Mouse (Mus musculus): Measurements from ENCODE around the gene Tst. TPM values are rescaled to one million over a fixed set of nuclear protein-coding genes. Genes with fewer than 3 reads are reported as not detected.

Tst gene
- total RNA-seq, 4 experiments from 2014 or later = 33.6 to 37.8 (median 36.0) TPM

DNA sequence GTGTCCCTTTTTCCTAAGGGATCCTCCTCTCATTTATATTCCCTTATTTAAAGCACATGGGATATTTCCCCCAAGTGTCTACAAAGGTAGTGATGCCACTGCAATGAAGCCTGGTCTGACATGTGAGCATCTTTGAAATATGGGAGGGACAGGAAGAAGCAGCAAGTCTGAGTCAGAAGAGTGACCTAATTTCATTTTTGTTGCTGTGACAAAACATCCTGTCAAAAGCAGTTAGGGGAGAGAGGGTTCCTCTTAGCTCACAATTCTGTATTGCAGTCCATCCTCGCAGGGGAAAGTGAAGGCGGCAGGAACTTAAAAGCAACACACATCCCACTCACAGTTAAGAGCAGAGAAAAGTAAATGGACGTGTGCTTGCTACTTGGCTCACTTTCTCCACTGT is 14.9 kb downstream of the Tst start:
- DNase-seq (ENCODE audit: low spot score in 2 of 2) = no peak

GRCm38 (mm10) chr15:78385564-78385963 is 20.1 kb downstream of the Tst start:
- DNase-seq (ENCODE audit: low spot score in 2 of 2) = no peak

- no peak for DNase-seq (ENCODE audit: low spot score in 2 of 2)
These were observed 21.2 kb downstream of the Tst start for GRCm38 (mm10) chr15:78384220-78385116.

- DNase-seq (ENCODE audit: low spot score in 2 of 2) = peak; percentile 36 to 73
These were observed 22.1 kb downstream of the Tst start for GRCm38 (mm10) chr15:78383450-78384219.

GRCm38 (mm10) chr15:78382115-78382514 is 23.6 kb downstream of the Tst start:
- DNase-seq (ENCODE audit: low spot score in 2 of 2) = no peak

- DNase-seq (ENCODE audit: low spot score in 2 of 2) = no peak
These were observed 25.0 kb downstream of the Tst start for GRCm38 (mm10) chr15:78380741-78381140.

GRCm38 (mm10) chr15:78380208-78380607 is 25.5 kb downstream of the Tst start:
- DNase-seq (ENCODE audit: low spot score in 2 of 2) = no peak

DNA sequence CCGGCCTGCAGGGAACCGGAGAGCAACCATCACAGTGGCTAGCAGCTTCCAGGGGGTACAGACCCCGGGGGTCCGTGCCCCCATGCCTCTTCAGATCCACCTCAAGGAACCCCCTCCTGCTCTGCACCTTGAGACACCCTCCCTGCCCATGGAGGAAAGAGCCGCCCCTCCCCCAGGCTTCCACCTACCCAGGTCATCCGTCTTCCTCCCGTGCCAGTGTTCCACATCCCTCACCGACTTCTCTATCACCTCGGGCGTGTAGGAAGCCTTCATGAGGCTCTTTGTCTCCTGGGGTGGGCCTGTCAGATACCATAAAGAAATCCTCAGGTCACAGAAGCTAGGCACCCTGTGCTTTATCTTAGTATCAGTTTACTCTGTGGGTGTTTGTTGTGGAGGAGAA is 27.2 kb downstream of the Tst start:
- no peak for DNase-seq (ENCODE audit: low spot score in 2 of 2)

GRCm38 (mm10) chr15:78377859-78378258 is 27.8 kb downstream of the Tst start:
- DNase-seq (ENCODE audit: low spot score in 2 of 2) = no peak

GRCm38 (mm10) chr15:78374204-78374603 is 31.5 kb downstream of the Tst start:
- peak in 1 of 2 experiments; percentile 38 for DNase-seq (ENCODE audit: low spot score in 2 of 2)

GRCm38 (mm10) chr15:78372796-78373195 is 32.9 kb downstream of the Tst start:
- DNase-seq (ENCODE audit: low spot score in 2 of 2) = no peak

DNA sequence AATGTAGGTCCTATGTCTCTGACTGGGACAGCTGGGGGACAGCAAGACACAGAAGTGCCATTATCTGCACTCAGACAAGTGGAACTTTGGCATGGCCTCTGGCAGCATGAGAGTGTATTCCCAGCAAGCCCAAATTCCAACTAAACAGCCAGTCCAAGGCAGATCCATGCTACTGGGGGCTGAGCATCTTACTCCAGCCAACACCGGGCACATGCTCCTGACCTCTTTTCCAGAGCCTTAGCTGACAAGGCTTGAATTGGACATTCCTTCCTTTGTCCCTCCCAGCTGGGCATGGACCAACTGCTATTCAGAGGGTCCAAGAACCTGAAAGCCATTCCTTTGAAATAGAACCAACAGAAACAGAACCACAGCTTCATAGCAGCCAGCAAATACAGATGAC is 36.1 kb downstream of the Tst start:
- peak in 1 of 2 experiments; percentile 56 for DNase-seq (ENCODE audit: low spot score in 2 of 2)

DNA sequence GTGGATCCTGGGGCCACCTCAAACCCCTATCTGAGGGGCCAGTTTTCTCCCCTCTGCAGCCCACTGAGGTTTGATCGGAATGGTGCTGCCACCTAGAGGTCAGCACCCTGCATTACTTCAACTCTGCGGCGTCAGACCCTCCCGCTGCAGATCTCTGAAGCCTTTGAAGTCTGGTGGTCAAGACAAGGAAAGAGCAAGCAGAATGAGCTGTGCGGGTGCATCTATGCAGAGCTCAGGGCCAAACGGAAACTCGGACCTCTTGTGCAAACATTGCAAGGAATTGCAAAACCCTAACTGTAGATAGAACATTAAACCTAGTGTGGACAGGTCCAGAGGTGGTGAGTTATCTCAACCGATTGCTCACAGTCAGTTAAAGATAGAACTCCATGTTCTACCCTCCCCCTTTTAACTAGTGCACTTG is 36.8 kb downstream of the Tst start:
- peak in 1 of 2 experiments; percentile 44 for DNase-seq (ENCODE audit: low spot score in 2 of 2)

- peak in 1 of 2 experiments; percentile 46 for DNase-seq (ENCODE audit: low spot score in 2 of 2)
These were observed 37.9 kb downstream of the Tst start for GRCm38 (mm10) chr15:78367811-78368210.

DNA sequence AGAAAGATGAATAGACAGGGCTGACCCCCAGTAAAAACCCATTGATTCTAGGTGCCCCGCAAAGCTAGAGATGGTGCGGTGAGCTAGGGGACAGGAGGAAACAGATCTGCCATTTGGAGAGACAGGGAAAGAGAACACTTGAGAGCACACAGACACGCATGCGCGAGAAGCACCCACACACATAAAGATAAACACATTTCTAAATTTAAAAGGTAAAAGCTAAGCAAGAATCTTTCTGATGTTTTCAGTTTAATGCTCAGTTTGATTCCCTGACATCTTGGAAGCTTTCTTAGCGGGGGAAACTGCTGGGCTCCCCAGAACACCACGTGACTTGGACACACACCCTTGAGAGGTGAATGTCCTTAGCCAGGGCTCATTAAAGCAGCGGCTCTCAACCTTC is 38.8 kb downstream of the Tst start:
- DNase-seq (ENCODE audit: low spot score in 2 of 2) = peak in 1 of 2 experiments; percentile 39

- no peak for DNase-seq (ENCODE audit: low spot score in 2 of 2)
These were observed 39.8 kb downstream of the Tst start for GRCm38 (mm10) chr15:78365916-78366315.

- no peak for DNase-seq (ENCODE audit: low spot score in 2 of 2)
These were observed 50.2 kb downstream of the Tst start for GRCm38 (mm10) chr15:78355548-78355947.

- peak in 1 of 2 experiments; percentile 51 for DNase-seq (ENCODE audit: low spot score in 2 of 2)
These were observed 50.7 kb downstream of the Tst start for GRCm38 (mm10) chr15:78354958-78355357.

GRCm38 (mm10) chr15:78351586-78352165 is 54.0 kb downstream of the Tst start:
- DNase-seq (ENCODE audit: low spot score in 2 of 2) = no peak

Measured in left cerebral cortex, adult 8-10 months (tissue).